Mouse (Mus musculus) neural tube, embryonic 13.5 days (tissue): ENCODE data around the gene Gm20716. TPM values are rescaled to one million over a fixed set of nuclear protein-coding genes. Genes with fewer than 3 reads are reported as not detected.

Experiments used
- ATAC-seq: fragments of 200-750 bp; cut with Nextera tagmentation; 2 replicates; pipeline ENCODE4 v1.8.0; 2017; ENCODE audit warnings: low read depth, mild to moderate bottlenecking, moderate TSS enrichment, moderate library complexity
- H3K27ac ChIP-seq: fragments of 300-500 bp; sonication (generic); replicated peaks from 2 replicates; pipeline ENCODE4 v1.5.1; 2015; ENCODE audit warnings: moderate library complexity, mild to moderate bottlenecking, inconsistent platforms
- H3K27me3 ChIP-seq: fragments of 300-500 bp; sonication (generic); 2 replicates; pipeline ENCODE4 v1.6.1; 2015; ENCODE audit warnings: mild to moderate bottlenecking, inconsistent platforms
- H3K36me3 ChIP-seq: fragments of 300-500 bp; sonication (generic); 2 replicates; pipeline ENCODE4 v1.6.1; 2015; ENCODE audit warnings: mild to moderate bottlenecking, inconsistent platforms
- H3K4me1 ChIP-seq: fragments of 300-500 bp; sonication (generic); replicated peaks from 2 replicates; pipeline ENCODE4 v1.6.1; 2015; ENCODE audit warnings: inconsistent platforms
- H3K4me2 ChIP-seq: fragments of 300-500 bp; sonication (generic); 2 replicates; pipeline ENCODE4 v1.6.1; 2015; ENCODE audit warnings: inconsistent platforms, mild to moderate bottlenecking, moderate library complexity
- H3K4me3 ChIP-seq: fragments of 300-500 bp; sonication (generic); 2 replicates; pipeline ENCODE4 v1.5.1; 2015; ENCODE audit warnings: mild to moderate bottlenecking, inconsistent platforms
- H3K9ac ChIP-seq: fragments of 300-500 bp; sonication (generic); 2 replicates; pipeline ENCODE4 v1.6.1; 2015; ENCODE audit warnings: moderate library complexity, mild to moderate bottlenecking, inconsistent platforms
- H3K9me3 ChIP-seq: fragments of 300-500 bp; sonication (generic); 2 replicates; pipeline ENCODE4 v1.6.1; 2016; ENCODE audit warnings: inconsistent platforms
- WGBS: fragments of 180-500 bp; shearing (Covaris S2); methylation state at CpG from one replicate; pipeline ENCODE4 v1.1.7; 2015; 5-methylcytosine and 5-hydroxymethylcytosine counted together
- polyA plus RNA-seq: library from polyadenylated mRNA; unstranded; fragments of >200 nt; fragmentation: Nextera tagmentation; extraction: Ambion mirVana; gene quantifications from 2 replicates; pipeline ENCODE4 v1.2.1, GENCODE M21; 2015

Gm20716 gene
- polyA plus RNA-seq, 1 experiment from 2014 or later, result 21.7 TPM

DNA sequence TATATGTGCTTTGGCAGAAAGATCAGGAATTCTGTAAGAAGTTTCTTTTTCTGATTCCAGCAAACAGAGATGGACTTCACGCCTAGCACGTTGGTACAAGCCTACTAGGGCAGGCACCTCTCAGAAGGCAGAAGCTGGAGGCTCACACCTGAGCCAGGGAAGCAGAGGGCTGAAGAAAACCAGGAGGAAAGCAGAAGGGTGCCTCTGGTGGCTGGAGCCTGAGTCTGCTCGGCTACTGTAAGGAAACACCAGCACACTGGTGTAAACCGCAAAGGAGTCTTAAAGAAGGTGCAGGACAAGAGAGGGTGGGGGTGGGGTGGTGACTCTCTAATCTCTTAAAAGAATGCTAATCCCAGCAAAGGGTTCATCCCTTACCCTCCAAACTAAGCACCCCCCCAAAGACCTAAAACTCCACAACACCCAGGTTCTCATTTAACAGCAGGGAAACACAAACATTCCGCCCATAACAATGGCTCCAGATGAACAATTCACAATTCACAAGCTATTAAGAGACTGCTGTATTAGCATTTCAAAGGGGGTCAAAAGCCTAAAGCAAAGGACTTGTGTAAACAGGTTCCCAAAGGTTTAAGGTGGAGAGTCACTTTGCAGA, 16.3 kb downstream of the Gm20716 start:
- H3K9me3 ChIP-seq, result no peaks in the 10 kb centered on the region
- H3K4me1 ChIP-seq, result no peaks in the 10 kb centered on the region
- peaks cover 91% of the 10 kb centered on the region for H3K36me3 ChIP-seq
- no peak overlapping the region for H3K4me3 ChIP-seq
- H3K9ac ChIP-seq, result 0 out of 2 replicates have a peak overlapping the region, but pooled peaks have one; percentile 3
- no peak overlapping the region for H3K4me2 ChIP-seq
- no peak for ATAC-seq
- 36% methylated on average over 5 of the region's 5 CpGs for WGBS
- no peak overlapping the region for H3K27ac ChIP-seq
- H3K27me3 ChIP-seq, result no peaks in the 10 kb centered on the region

- Histone ChIP-seq H3K9me3 (no peaks in the 10 kb centered on the region), H3K27me3 (no peaks in the 10 kb centered on the region), H3K27ac (peak overlapping the region; percentile 99), H3K9ac (no peak overlapping the region), H3K36me3 (peaks cover 58% of the 10 kb centered on the region), H3K4me2 (peak overlapping the region; percentile 50), H3K4me1 (peaks cover 28% of the 10 kb centered on the region), H3K4me3 (no peak overlapping the region)
- 93% methylated on average over 3 of the region's 3 CpGs for WGBS
- ATAC-seq, result no peak
Measured at GRCm38 (mm10) chr2:168207883-168208282, 22.3 kb downstream of the Gm20716 start.

DNA sequence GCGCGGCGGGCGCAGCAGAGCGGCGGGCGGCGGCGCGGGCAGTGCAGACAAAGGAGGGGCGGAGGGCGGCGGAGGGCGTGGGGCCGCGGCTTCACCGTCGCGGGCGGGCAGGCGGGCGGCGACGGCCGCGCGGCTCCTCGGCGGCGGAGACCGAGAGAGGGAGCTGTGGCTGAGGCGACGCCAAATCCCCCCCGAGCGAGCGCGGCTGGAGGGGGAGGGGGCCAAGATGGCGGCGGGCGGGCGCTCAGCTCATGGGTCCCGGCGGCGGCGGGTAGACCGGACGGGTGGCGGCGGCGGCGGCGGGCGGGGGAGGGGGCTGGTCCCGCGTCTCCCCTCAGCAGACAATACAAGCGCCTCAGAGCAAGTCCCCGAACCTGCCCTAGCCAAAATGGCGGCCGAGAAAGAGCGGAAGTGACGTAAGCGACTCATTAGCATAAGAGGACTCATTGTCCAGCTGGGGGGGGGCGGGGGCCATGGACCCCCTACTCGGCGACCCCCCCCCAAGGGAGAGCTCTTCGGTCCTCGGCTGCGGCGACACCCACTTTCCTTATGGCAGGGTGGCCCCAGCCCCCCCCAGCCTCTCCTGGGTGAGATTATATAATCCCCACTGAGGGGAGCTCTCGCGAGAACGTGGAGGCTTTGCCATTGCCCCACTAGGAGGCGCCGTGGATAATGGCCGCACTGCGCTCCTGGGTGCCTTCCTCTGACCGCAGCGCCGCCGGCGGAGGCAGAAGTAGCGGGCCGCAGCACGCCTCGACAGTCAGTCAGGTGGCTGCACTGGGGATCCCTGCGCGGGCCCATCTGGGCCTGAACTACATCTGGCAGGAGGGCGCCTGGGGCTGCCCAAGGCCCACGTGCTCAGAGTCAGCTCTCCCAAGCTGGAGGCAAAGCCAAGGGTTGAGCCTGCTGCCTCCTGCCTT, 23.2 kb downstream of the Gm20716 start, which contains the start of gene Adnp:
Adnp (minus strand) TSS at position 388 of the 920 bp plus-strand sequence.
- Histone ChIP-seq H3K9me3 (no peaks in the 10 kb centered on the region), H3K4me1 (peaks cover 36% of the 10 kb centered on the region), H3K4me2 (peak within 1 kb of the TSS; percentile 73), H3K36me3 (peaks cover 52% of the 10 kb centered on the region), H3K4me3 (peak within 1 kb of the TSS; percentile 86), H3K9ac (peak within 1 kb of the TSS; percentile 100), H3K27ac (peak within 1 kb of the TSS; percentile 99), H3K27me3 (no peaks in the 10 kb centered on the region)
- under 1% methylated on average over 75 of the region's 89 CpGs for WGBS
- peak; percentile 92 for ATAC-seq

DNA sequence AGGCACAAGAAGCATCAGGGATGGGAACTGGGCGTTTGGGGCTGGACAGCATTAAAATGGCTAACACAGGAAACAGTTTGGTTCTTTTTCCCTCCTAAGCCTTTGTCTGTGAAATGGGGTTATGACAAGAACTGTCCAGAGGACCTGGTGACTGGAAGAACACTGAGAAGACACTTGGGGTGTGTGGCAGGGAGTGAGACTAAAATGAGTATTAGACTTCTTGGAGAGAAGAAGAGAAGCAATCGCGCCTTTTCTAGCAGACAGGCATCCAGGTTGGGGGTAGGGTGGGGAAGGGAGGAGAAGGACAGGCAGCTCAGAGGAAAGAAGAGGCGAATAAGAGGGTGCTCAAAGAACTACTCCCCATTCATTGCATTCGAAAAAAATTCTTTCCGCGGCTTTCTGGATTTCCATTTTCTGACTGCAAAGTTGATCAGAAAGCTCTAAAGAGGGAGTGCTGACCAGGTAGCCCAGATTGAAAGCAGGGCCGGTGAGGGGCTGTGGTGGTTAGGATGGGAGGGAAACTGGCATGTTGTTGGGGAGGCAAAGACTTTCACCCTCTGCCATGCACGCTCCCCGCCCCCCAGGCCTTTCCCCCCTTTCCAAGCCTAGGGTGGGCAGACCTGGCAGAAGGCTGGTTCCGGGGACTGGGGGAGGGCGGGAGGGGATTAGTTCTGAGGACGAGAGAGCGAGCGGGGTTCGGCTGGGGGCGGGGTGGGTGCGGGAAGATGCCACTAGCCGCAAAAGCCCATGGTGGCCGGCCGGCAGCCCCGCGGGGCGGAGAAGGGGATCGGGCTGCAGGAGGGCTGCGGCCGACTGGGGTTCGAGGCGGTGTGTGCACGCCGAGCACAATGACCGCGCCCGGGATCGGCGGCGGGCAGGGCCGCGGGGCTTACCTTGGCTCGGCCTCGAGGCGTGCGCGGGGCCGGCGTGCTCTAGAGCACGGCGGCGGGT, 24.2 kb downstream of the Gm20716 start:
- Histone ChIP-seq H3K9ac (peak overlapping the region; percentile 100), H3K4me2 (peak overlapping the region; percentile 73), H3K27me3 (no peaks in the 10 kb centered on the region), H3K27ac (peak overlapping the region; percentile 99), H3K4me3 (peak overlapping the region; percentile 86), H3K36me3 (peaks cover 42% of the 10 kb centered on the region), H3K9me3 (no peaks in the 10 kb centered on the region), H3K4me1 (peaks cover 44% of the 10 kb centered on the region)
- WGBS, result 1% methylated on average over 43 of the region's 49 CpGs
- peak; percentile 32 for ATAC-seq

GRCm38 (mm10) chr2:168205265-168205664, 24.9 kb downstream of the Gm20716 start:
- H3K9ac ChIP-seq, result peak overlapping the region; percentile 100
- 7% methylated on average over 6 of the region's 6 CpGs for WGBS
- peak overlapping the region; percentile 99; the same call in 1 of the 2 replicates for H3K27ac ChIP-seq
- H3K4me2 ChIP-seq, result peak overlapping the region; percentile 73
- no peaks in the 10 kb centered on the region for H3K27me3 ChIP-seq
- peak overlapping the region; percentile 86 for H3K4me3 ChIP-seq
- H3K36me3 ChIP-seq, result peaks cover 35% of the 10 kb centered on the region
- no peaks in the 10 kb centered on the region for H3K9me3 ChIP-seq
- peaks cover 50% of the 10 kb centered on the region for H3K4me1 ChIP-seq
- peak; percentile 25; the same call in 1 of the 2 replicates for ATAC-seq

DNA sequence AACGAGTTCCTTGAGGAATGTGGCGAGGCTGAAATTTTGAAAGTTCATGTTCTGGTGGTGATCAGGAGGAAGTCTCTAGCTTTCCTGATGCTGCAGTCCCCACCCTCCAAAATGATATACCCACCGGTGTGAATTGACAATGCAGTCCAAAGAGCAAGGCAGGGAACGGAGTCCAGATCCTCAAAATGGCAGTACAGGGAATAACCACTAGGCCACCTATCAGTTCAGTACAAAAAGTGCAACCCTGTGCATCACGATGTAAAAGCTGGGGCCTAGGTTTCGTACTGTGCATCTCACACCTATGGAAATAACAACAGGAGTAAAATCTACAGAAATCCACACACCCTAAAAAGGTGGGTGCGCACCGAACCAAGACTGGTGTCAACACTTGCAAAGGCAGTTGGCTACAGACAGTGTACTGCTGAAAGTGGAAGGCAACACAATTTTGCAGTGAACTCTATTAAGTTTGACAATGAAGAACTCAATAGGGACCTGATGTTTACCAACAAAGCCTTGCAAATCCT, 25.6 kb downstream of the Gm20716 start:
- H3K9ac ChIP-seq, result peak overlapping the region; percentile 100
- 86% methylated on average over 8 of the region's 8 CpGs for WGBS
- H3K9me3 ChIP-seq, result no peaks in the 10 kb centered on the region
- peak overlapping the region; percentile 73 for H3K4me2 ChIP-seq
- H3K27me3 ChIP-seq, result no peaks in the 10 kb centered on the region
- peak overlapping the region; percentile 86 for H3K4me3 ChIP-seq
- no peak for ATAC-seq
- H3K27ac ChIP-seq, result no peak overlapping the region
- H3K36me3 ChIP-seq, result peaks cover 31% of the 10 kb centered on the region
- H3K4me1 ChIP-seq, result peaks cover 57% of the 10 kb centered on the region

GRCm38 (mm10) chr2:168200014-168200691, 30.0 kb downstream of the Gm20716 start:
- Histone ChIP-seq H3K27ac (no peak overlapping the region), H3K27me3 (no peaks in the 10 kb centered on the region), H3K9ac (no peak overlapping the region; the same call in 1 of the 2 replicates), H3K4me2 (no peak overlapping the region), H3K4me3 (no peak overlapping the region), H3K9me3 (no peaks in the 10 kb centered on the region), H3K4me1 (peaks cover 90% of the 10 kb centered on the region), H3K36me3 (peaks cover 27% of the 10 kb centered on the region)
- WGBS, result 77% methylated on average over 4 of the region's 5 CpGs
- ATAC-seq, result no peak

DNA sequence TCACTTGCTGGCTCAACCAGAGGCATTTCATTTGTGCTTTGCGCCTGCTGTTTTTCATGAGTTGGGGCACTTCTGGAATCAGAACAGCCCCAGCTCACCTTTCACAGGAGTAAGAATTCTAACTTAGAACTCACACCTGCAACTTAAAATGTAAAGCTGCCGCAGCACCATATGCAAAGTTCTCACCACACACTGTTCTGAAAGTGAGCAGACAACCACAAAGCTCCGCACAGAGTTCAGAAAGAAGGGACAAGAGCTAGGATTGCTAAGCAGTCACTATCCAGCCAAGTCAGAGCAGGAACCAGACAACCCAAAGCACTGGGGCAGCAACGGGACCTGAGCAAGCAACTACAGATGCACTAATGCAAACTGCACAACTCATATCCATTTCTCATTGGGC, 30.7 kb downstream of the Gm20716 start:
- Histone ChIP-seq H3K4me2 (no peak overlapping the region), H3K4me1 (peaks cover 90% of the 10 kb centered on the region), H3K9ac (peak overlapping the region; percentile 31; the same call in 1 of the 2 replicates), H3K36me3 (peaks cover 26% of the 10 kb centered on the region), H3K27ac (no peak overlapping the region), H3K27me3 (no peaks in the 10 kb centered on the region), H3K4me3 (no peak overlapping the region), H3K9me3 (no peaks in the 10 kb centered on the region)
- no peak for ATAC-seq
- WGBS, result 89% methylated on average over 4 of the region's 4 CpGs

DNA sequence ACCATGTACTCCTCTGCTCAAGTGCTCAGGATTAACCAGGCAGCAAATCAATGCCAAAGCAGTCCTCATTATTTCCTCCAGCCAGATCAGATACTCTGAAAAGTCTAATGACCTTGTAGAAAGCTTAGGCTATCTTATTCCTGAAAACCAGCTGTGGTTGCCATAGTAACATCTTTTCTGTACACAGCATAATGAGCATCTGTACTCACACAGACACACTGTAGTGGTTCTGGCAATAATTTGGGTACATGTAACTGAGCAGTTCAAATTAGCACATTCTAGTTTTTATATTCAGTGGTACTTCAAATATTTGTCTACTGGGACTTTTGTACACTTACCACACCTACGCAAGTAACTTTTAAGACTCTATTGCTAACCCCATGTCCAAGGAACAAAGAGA, 31.7 kb downstream of the Gm20716 start:
- H3K9me3 ChIP-seq, result no peaks in the 10 kb centered on the region
- WGBS, result 90% methylated on average over 1 of the region's 1 CpGs
- no peak overlapping the region for H3K27ac ChIP-seq
- no peak overlapping the region for H3K9ac ChIP-seq
- no peak for ATAC-seq
- no peak overlapping the region for H3K4me2 ChIP-seq
- H3K4me3 ChIP-seq, result no peak overlapping the region
- H3K36me3 ChIP-seq, result peaks cover 17% of the 10 kb centered on the region
- H3K4me1 ChIP-seq, result peaks cover 91% of the 10 kb centered on the region
- H3K27me3 ChIP-seq, result no peaks in the 10 kb centered on the region

DNA sequence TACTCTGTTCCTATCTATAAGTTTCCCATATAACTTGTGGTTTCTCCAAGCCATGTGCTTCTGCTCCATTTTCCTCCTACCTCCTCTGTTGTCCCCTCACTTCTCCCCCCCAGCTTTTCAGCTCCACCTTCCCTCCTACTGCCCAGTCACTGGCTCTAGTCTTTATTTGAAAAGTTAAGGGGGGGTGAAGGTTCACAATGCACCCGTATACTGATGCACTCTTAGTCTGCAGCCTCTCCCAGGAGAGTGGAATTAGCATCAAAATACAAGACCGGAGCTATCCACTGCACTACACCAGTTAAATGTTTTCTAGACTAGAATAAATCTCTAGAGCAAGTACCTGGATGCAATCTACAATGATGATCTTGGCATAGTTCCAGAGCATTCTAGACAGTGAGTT, 34.4 kb downstream of the Gm20716 start:
- no peak overlapping the region for H3K4me2 ChIP-seq
- no peak overlapping the region for H3K27ac ChIP-seq
- H3K4me3 ChIP-seq, result no peak overlapping the region
- no peak for ATAC-seq
- WGBS, result 28% methylated on average over 2 of the region's 2 CpGs
- H3K9ac ChIP-seq, result no peak overlapping the region
- peaks cover 16% of the 10 kb centered on the region; the same call in 1 of the 2 replicates for H3K36me3 ChIP-seq
- no peaks in the 10 kb centered on the region for H3K9me3 ChIP-seq
- H3K4me1 ChIP-seq, result peaks cover 92% of the 10 kb centered on the region
- no peaks in the 10 kb centered on the region for H3K27me3 ChIP-seq

DNA sequence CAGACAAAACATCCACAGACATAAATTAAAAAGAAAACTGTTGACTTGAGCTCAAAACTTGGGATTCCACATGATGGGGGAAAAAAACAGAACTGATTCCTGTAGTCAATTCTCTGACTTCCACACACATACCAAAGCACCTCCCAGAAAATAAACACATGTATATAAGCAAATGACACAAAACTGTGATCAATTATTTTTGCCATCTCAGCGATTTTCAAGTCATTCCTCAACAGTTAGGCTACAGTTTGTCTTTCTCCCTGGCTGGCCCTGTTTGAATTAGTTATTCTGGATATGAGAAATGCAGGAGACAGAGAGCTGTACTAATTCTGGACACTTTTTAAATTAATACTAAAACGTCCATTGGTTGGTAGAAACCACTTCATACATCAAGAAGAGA, 36.5 kb downstream of the Gm20716 start:
- H3K27me3 ChIP-seq, result no peaks in the 10 kb centered on the region
- H3K4me1 ChIP-seq, result peaks cover 86% of the 10 kb centered on the region
- H3K9me3 ChIP-seq, result no peaks in the 10 kb centered on the region
- H3K36me3 ChIP-seq, result peaks cover 16% of the 10 kb centered on the region; the same call in 1 of the 2 replicates
- no peak overlapping the region for H3K4me3 ChIP-seq
- 85% methylated on average over 2 of the region's 2 CpGs for WGBS
- ATAC-seq, result no peak
- H3K27ac ChIP-seq, result no peak overlapping the region
- no peak overlapping the region for H3K9ac ChIP-seq
- H3K4me2 ChIP-seq, result no peak overlapping the region
